Mouse (Mus musculus) embryo, embryonic 11 days (tissue): ENCODE results near the gene Wwp2.

Source experiments
- DNase-seq: peaks from one replicate; pipeline ENCODE4 v3.0.0-alpha.2; 2015

Wwp2 gene

GRCm38 (mm10) chr8:107571486-107572135 is 135.4 kb downstream of the Wwp2 start:
- DNase-seq = no peak

- peak; percentile 75 for DNase-seq
These were observed 136.3 kb downstream of the Wwp2 start for GRCm38 (mm10) chr8:107572497-107572896.

GRCm38 (mm10) chr8:107574771-107575170 is 138.6 kb downstream of the Wwp2 start:
- no peak for DNase-seq

- peak; percentile 92 for DNase-seq
These were observed 140.5 kb downstream of the Wwp2 start for GRCm38 (mm10) chr8:107576702-107577101.

- no peak for DNase-seq
These were observed 141.5 kb downstream of the Wwp2 start for GRCm38 (mm10) chr8:107577640-107578039.

- DNase-seq = no peak
These were observed 142.0 kb downstream of the Wwp2 start for GRCm38 (mm10) chr8:107578132-107578531.

- DNase-seq = no peak
These were observed 142.4 kb downstream of the Wwp2 start for GRCm38 (mm10) chr8:107578541-107578940.

- DNase-seq = no peak
These were observed 144.7 kb downstream of the Wwp2 start for GRCm38 (mm10) chr8:107580879-107581278.

- no peak for DNase-seq
These were observed 145.4 kb downstream of the Wwp2 start for GRCm38 (mm10) chr8:107581536-107581935.

GRCm38 (mm10) chr8:107582136-107582535 is 146.0 kb downstream of the Wwp2 start:
- DNase-seq = no peak

- DNase-seq = peak; percentile 26
These were observed 151.3 kb downstream of the Wwp2 start for GRCm38 (mm10) chr8:107587429-107587994.

GRCm38 (mm10) chr8:107587995-107588780 is 152.0 kb downstream of the Wwp2 start, which contains the start of gene Psmd7:
Psmd7 (minus strand) TSS chr8:107588464.
- DNase-seq = peak; percentile 97

- no peak for DNase-seq
These were observed 158.0 kb downstream of the Wwp2 start for GRCm38 (mm10) chr8:107593967-107594729.

- no peak for DNase-seq
These were observed 158.7 kb downstream of the Wwp2 start for GRCm38 (mm10) chr8:107594817-107595216.

GRCm38 (mm10) chr8:107597731-107598130 is 161.6 kb downstream of the Wwp2 start:
- no peak for DNase-seq

- DNase-seq = no peak
These were observed 163.5 kb downstream of the Wwp2 start for GRCm38 (mm10) chr8:107599691-107600090.

- DNase-seq = peak; percentile 90
These were observed 166.9 kb downstream of the Wwp2 start for GRCm38 (mm10) chr8:107603026-107603425.
